Mouse (Mus musculus) embryonic fibroblast, embryonic 13.5 days (primary cell): ENCODE data around the gene Nrg3.

ENCODE experiments used
- CTCF ChIP-seq: IDR thresholded peaks from 2 replicates; pipeline ENCODE4 v1.5.1; 2011; ENCODE audit warnings: mild to moderate bottlenecking, control low read depth, low read length, moderate library complexity, borderline replicate concordance; ENCODE audit not compliant: insufficient read depth
- POLR2A ChIP-seq: IDR thresholded peaks from 2 replicates; pipeline ENCODE4 v1.6.1; 2011; ENCODE audit warnings: low read depth, mild to moderate bottlenecking, control low read depth, low read length, moderate library complexity

GRCm38 (mm10) chr14:38509016-38509415, 963.9 kb downstream of the Nrg3 start:
- TF ChIP-seq CTCF (no peak), POLR2A (no peak)
